Comparison of ENCODE assay signal across 16 mouse cellular contexts in the genomic region with DNA sequence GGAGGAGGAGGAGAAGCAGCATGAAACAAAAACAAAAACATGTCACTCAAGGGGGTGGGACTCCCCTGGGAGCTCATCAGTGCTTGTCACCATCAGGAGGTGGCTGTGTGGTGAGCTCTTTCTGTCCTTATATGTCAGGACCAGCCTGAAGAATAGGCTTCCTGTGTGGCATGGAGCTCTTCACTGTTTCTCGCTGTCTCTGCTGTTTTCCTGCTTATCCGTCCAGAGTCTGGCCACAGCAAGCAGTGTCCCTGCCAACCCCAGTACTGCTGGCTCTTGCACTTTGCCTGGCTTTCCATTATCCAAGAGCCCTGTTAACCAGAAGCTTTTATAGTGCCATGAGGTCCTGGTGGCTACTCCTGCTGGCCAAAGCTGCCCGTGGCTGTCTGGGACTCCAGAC.
A peak's percentile ranks its signal among the peaks of the same experiment; 100 is the strongest.
DNase-seq lines count a peak whose midpoint lies in the region; ATAC-seq and TF ChIP-seq lines count a peak whose summit lies in the region.
"Had no signal": no experiment of that assay in that cellular context is flagged by ENCODE, and none has a peak within 500 bp of the region (broad histone marks: within the 10 kb centered on the region; RNA-seq: fewer than 3 reads in every experiment).

No protein-coding gene starts in this region.

- no peak overlapping the region for H3K4me3 ChIP-seq in heart, embryonic 10.5 days
- H3K4me3 ChIP-seq in midbrain, postnatal 0 days (ENCODE audit: low read depth, low read length) = no peak overlapping the region
- H3K4me3 ChIP-seq: forebrain, embryonic 15.5 days; layer of hippocampus, adult 2 months; limb, embryonic 12.5 days had no signal

- 0 out of 2 replicates have a peak, but pooled peaks cover 4% of the 10 kb centered on the region for H3K4me1 ChIP-seq in heart, embryonic 10.5 days
- H3K4me1 ChIP-seq in midbrain, postnatal 0 days (ENCODE audit: insufficient read depth, low read length) = no peaks in the 10 kb centered on the region
- H3K4me1 ChIP-seq: limb, embryonic 12.5 days had no signal

- peaks cover 9% of the 10 kb centered on the region for H3K27me3 ChIP-seq in heart, embryonic 10.5 days (ENCODE audit: insufficient read depth, poor library complexity, severe bottlenecking)
- no peaks in the 10 kb centered on the region for H3K27me3 ChIP-seq in midbrain, postnatal 0 days (ENCODE audit: insufficient read depth, low read length)
- H3K27me3 ChIP-seq: forebrain, embryonic 15.5 days; limb, embryonic 12.5 days had no signal

- DNase-seq in cerebellum, adult 18-20 months = peak; percentile 16 to 26
- no peak for DNase-seq in cerebellum, postnatal 4 days (ENCODE audit: low spot score in 2 of 2)
- DNase-seq in heart, postnatal 10 days = peak; percentile 6 to 12
- DNase-seq in heart, embryonic 10.5 days (ENCODE audit: low spot score) = no peak
- peak; percentile 18 for DNase-seq in lung, postnatal 10 days
- DNase-seq in lung, postnatal 4 days = no peak
- DNase-seq in layer of hippocampus, adult 18-20 months (ENCODE audit: low spot score in 2 of 2) = no peak
- no peak for DNase-seq in midbrain, postnatal 0 days (ENCODE audit: low spot score)
- DNase-seq: adrenal gland, postnatal 14 days; midbrain, embryonic 14.5 days; thymus, postnatal 25 days had no signal

- intact Hi-C loops in heart, postnatal 10 days (cut with DNase I) = no loop called here

- no peak overlapping the region for H3K9ac ChIP-seq in midbrain, postnatal 0 days (replicated peaks; ENCODE audit: low read length, poor library complexity, severe bottlenecking)
- H3K9ac ChIP-seq: forebrain, embryonic 15.5 days; limb, embryonic 12.5 days; liver, embryonic 14.5 days had no signal

- no peaks in the 10 kb centered on the region for H3K36me3 ChIP-seq in heart, embryonic 10.5 days
- H3K36me3 ChIP-seq in midbrain, postnatal 0 days (ENCODE audit: insufficient read depth, low read length) = no peaks in the 10 kb centered on the region
- H3K36me3 ChIP-seq: forebrain, embryonic 15.5 days; limb, embryonic 12.5 days had no signal

- no peak overlapping the region for H3K4me2 ChIP-seq in midbrain, postnatal 0 days (ENCODE audit: low read depth, low read length, poor library complexity, severe bottlenecking)
- H3K4me2 ChIP-seq: forebrain, embryonic 15.5 days; limb, embryonic 12.5 days had no signal

- no peak for ATAC-seq in midbrain, postnatal 0 days (ENCODE audit: low FRiP score)
- ATAC-seq: forebrain, embryonic 15.5 days; hindbrain, embryonic 16.5 days had no signal

- no peak for TF ChIP-seq CTCF in midbrain, postnatal 0 days (IDR thresholded peaks at IDR 0.05)

- no peak overlapping the region for H3K27ac ChIP-seq in heart, embryonic 10.5 days
- H3K27ac ChIP-seq in midbrain, postnatal 0 days (ENCODE audit: low read depth, low read length) = no peak overlapping the region
- H3K27ac ChIP-seq: forebrain, embryonic 15.5 days; layer of hippocampus, adult 2 months; limb, embryonic 12.5 days; liver, embryonic 14.5 days had no signal

- WGBS in heart, embryonic 10.5 days = 12% methylated on average over 3 of the region's 3 CpGs
- WGBS in midbrain, postnatal 0 days = 20% methylated on average over 3 of the region's 3 CpGs

- H3K9me3 ChIP-seq in heart, embryonic 10.5 days = no peaks in the 10 kb centered on the region
- no peaks in the 10 kb centered on the region for H3K9me3 ChIP-seq in midbrain, postnatal 0 days (ENCODE audit: low read length)
- H3K9me3 ChIP-seq: forebrain, embryonic 15.5 days had no signal

Comparison
In these comparisons a context has a peak if more than half of its experiments do, and no peak if none do; other contexts are left out.
1. DNase-seq: peak in cerebellum, adult 18-20 months (2 of 2), heart, postnatal 10 days (2 of 2) and lung, postnatal 10 days (single experiment); none in cerebellum, postnatal 4 days (0 of 2), heart, embryonic 10.5 days (single experiment), lung, postnatal 4 days (0 of 2), layer of hippocampus, adult 18-20 months (0 of 2) and midbrain, postnatal 0 days (single experiment).